Mouse (Mus musculus): ENCODE data around the gene Tcf7l1. TPM values are rescaled to one million over a fixed set of nuclear protein-coding genes. Genes with fewer than 3 reads are reported as not detected.
A peak's percentile ranks its signal among the peaks of the same experiment; 100 is the strongest.

Tcf7l1 gene
- total and polyA plus RNA-seq, 2 experiments from 2014 or later, result 4.0 to 9.1 TPM

- ATAC-seq, result no peak
- H3K4me2 ChIP-seq (ENCODE audit: low read depth, low read length), result no peak overlapping the region
- peak overlapping the region; percentile 64 for H3K27ac ChIP-seq
- peaks cover 8% of the 10 kb centered on the region for H3K4me1 ChIP-seq (ENCODE audit: insufficient read depth, low read length)
- 30% methylated on average over 14 of the region's 14 CpGs for WGBS
- no peak overlapping the region for H3K9ac ChIP-seq (replicated peaks; ENCODE audit: low read length)
- no peak for TF ChIP-seq CTCF (IDR thresholded peaks at IDR 0.05; ENCODE audit: low read depth)
- DNase-seq (ENCODE audit: low spot score), result no peak
- H3K9me3 ChIP-seq (ENCODE audit: low read length), result no peaks in the 10 kb centered on the region
- H3K36me3 ChIP-seq (ENCODE audit: insufficient read depth, low read length), result no peaks in the 10 kb centered on the region
- no peaks in the 10 kb centered on the region for H3K27me3 ChIP-seq (ENCODE audit: insufficient read depth, low read length)
- no peak overlapping the region for H3K4me3 ChIP-seq (ENCODE audit: low read length)
These were observed 59.1 kb downstream of the Tcf7l1 start for GRCm38 (mm10) chr6:72729831-72730559.

GRCm38 (mm10) chr6:72727826-72728225 lies 61.2 kb downstream of the Tcf7l1 start:
- H3K9me3 ChIP-seq (ENCODE audit: low read length), result no peaks in the 10 kb centered on the region
- no peak overlapping the region for H3K4me3 ChIP-seq (ENCODE audit: low read length)
- no peaks in the 10 kb centered on the region for H3K36me3 ChIP-seq (ENCODE audit: insufficient read depth, low read length)
- WGBS, result 18% methylated on average over 6 of the region's 6 CpGs
- H3K9ac ChIP-seq (replicated peaks; ENCODE audit: low read length), result no peak overlapping the region
- H3K4me2 ChIP-seq (ENCODE audit: low read depth, low read length), result no peak overlapping the region
- peak overlapping the region; percentile 34; the same call in 1 of the 2 replicates for H3K27ac ChIP-seq
- ATAC-seq (peak; percentile 83), DNase-seq (ENCODE audit: low spot score) (peak; percentile 51)
- no peaks in the 10 kb centered on the region for H3K27me3 ChIP-seq (ENCODE audit: insufficient read depth, low read length)
- H3K4me1 ChIP-seq (ENCODE audit: insufficient read depth, low read length), result peaks cover 8% of the 10 kb centered on the region
- no peak for TF ChIP-seq CTCF (IDR thresholded peaks at IDR 0.05; ENCODE audit: low read depth)

DNA sequence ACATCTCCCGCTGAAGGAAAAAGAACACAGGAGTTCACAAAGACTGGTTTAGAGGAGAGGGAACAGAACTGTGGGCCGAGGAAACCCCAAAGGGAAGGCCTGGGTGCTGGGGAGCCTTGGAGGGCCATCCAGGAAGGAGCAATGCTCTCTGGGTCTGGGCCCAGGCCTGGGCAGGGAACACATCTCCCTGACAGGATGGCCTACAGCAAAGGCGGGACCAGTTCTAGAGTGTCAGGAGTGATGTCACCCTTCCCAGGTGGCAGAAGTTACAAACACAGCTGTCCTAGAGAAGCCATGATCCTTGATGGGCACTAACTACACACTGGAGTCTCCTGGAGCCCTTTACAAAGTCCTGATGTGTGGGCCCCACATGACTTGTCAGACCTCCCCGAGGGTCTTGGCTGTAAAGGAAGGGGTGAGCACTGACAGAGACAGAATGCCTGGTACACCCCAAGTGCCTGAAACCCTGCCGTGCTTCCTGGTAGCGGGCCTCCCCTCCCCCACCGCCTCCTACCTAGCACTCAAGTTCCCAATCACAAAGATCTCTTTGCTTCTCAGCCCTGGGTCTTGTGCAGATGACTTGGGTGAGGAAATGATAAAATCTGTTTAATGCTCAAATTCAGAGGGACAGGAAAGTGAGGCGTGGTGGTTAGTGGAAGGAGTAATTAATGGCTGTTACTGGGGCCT lies 64.4 kb downstream of the Tcf7l1 start:
- no peak for TF ChIP-seq CTCF (IDR thresholded peaks at IDR 0.05; ENCODE audit: low read depth)
- no peak overlapping the region for H3K4me3 ChIP-seq (ENCODE audit: low read length)
- no peaks in the 10 kb centered on the region for H3K36me3 ChIP-seq (ENCODE audit: insufficient read depth, low read length)
- ATAC-seq, result no peak
- 72% methylated on average over 8 of the region's 8 CpGs for WGBS
- H3K27me3 ChIP-seq (ENCODE audit: insufficient read depth, low read length), result no peaks in the 10 kb centered on the region
- no peak overlapping the region for H3K27ac ChIP-seq
- no peaks in the 10 kb centered on the region for H3K9me3 ChIP-seq (ENCODE audit: low read length)
- no peak overlapping the region for H3K9ac ChIP-seq (replicated peaks; ENCODE audit: low read length)
- peaks cover 8% of the 10 kb centered on the region for H3K4me1 ChIP-seq (ENCODE audit: insufficient read depth, low read length)
- H3K4me2 ChIP-seq (ENCODE audit: low read depth, low read length), result no peak overlapping the region
- DNase-seq (ENCODE audit: low spot score), result no peak

DNA sequence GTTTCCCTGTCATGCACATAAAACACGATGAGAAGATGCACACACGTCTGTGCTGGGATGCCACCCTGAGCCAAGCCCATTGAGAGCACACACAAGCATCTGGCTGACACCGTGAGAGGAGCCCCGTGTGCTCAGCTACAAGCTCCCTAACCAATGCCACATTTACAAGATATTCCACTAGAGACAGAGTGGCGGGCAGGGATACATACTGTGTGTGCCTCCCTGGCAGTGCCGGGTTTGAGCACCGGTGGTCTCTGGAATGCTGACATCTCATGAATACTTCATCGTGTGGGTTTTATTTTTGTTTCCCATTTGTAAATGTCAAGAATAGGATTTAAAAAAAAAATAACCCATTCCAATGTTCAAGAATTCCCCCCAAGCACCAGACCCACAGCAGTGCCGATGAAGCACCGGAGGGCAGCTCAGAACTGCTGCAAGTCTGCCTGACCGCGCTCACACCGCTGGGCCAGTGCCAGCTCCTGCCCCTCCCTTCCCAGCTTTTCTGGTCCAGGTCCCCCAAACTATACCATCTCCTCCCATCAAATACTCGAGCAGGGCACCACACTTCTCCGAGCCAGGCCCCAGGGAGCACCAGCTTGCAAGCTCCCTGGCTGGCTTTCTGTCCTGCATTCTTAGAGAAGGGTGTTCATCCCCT lies 65.2 kb downstream of the Tcf7l1 start:
- ATAC-seq, result no peak

GRCm38 (mm10) chr6:72723143-72723542 lies 65.9 kb downstream of the Tcf7l1 start:
- H3K4me2 ChIP-seq (ENCODE audit: low read depth, low read length), result no peak overlapping the region
- no peak overlapping the region for H3K4me3 ChIP-seq (ENCODE audit: low read length)
- H3K36me3 ChIP-seq (ENCODE audit: insufficient read depth, low read length), result no peaks in the 10 kb centered on the region
- DNase-seq (ENCODE audit: low spot score), result no peak
- no peak for ATAC-seq
- no peak overlapping the region for H3K9ac ChIP-seq (replicated peaks; ENCODE audit: low read length)
- no peaks in the 10 kb centered on the region for H3K9me3 ChIP-seq (ENCODE audit: low read length)
- WGBS, result 97% methylated on average over 4 of the region's 4 CpGs
- no peaks in the 10 kb centered on the region for H3K27me3 ChIP-seq (ENCODE audit: insufficient read depth, low read length)
- H3K27ac ChIP-seq, result no peak overlapping the region
- no peak for TF ChIP-seq CTCF (IDR thresholded peaks at IDR 0.05; ENCODE audit: low read depth)
- H3K4me1 ChIP-seq (ENCODE audit: insufficient read depth, low read length), result peaks cover 6% of the 10 kb centered on the region; the same call in 1 of the 2 replicates

More for the DNA sequence above, 65.2 kb downstream of the Tcf7l1 start:
- Histone ChIP-seq H3K36me3 (ENCODE audit: insufficient read depth, low read length) (no peaks in the 10 kb centered on the region), H3K9me3 (ENCODE audit: low read length) (no peaks in the 10 kb centered on the region), H3K27me3 (ENCODE audit: insufficient read depth, low read length) (no peaks in the 10 kb centered on the region), H3K4me1 (ENCODE audit: insufficient read depth, low read length) (peaks cover 8% of the 10 kb centered on the region), H3K9ac (replicated peaks; ENCODE audit: low read length) (no peak overlapping the region), H3K4me3 (ENCODE audit: low read length) (no peak overlapping the region), H3K27ac (no peak overlapping the region), H3K4me2 (ENCODE audit: low read depth, low read length) (no peak overlapping the region)
- WGBS, result 42% methylated on average over 15 of the region's 15 CpGs
- no peak for DNase-seq (ENCODE audit: low spot score)
- no peak for TF ChIP-seq CTCF (IDR thresholded peaks at IDR 0.05; ENCODE audit: low read depth)

GRCm38 (mm10) chr6:72720852-72721251 lies 68.2 kb downstream of the Tcf7l1 start:
- ATAC-seq, result no peak
- no peak for TF ChIP-seq CTCF (IDR thresholded peaks at IDR 0.05; ENCODE audit: low read depth)

More at GRCm38 (mm10) chr6:72720852-72721251, 68.2 kb downstream of the Tcf7l1 start:
- Histone ChIP-seq H3K4me3 (ENCODE audit: low read length) (no peak overlapping the region), H3K4me1 (ENCODE audit: insufficient read depth, low read length) (no peaks in the 10 kb centered on the region), H3K36me3 (ENCODE audit: insufficient read depth, low read length) (no peaks in the 10 kb centered on the region), H3K27ac (no peak overlapping the region), H3K4me2 (ENCODE audit: low read depth, low read length) (no peak overlapping the region), H3K9me3 (ENCODE audit: low read length) (no peaks in the 10 kb centered on the region), H3K27me3 (ENCODE audit: insufficient read depth, low read length) (no peaks in the 10 kb centered on the region), H3K9ac (replicated peaks; ENCODE audit: low read length) (no peak overlapping the region)
- DNase-seq (ENCODE audit: low spot score), result no peak
- 88% methylated on average over 3 of the region's 3 CpGs for WGBS
